Mouse (Mus musculus): ENCODE results near the gene Tia1. TPM values are rescaled to one million over a fixed set of nuclear protein-coding genes. Genes with fewer than 3 reads are reported as not detected.

Tia1 gene
- total and polyA plus RNA-seq, 2 experiments from 2014 or later: 148 to 190 TPM

DNA sequence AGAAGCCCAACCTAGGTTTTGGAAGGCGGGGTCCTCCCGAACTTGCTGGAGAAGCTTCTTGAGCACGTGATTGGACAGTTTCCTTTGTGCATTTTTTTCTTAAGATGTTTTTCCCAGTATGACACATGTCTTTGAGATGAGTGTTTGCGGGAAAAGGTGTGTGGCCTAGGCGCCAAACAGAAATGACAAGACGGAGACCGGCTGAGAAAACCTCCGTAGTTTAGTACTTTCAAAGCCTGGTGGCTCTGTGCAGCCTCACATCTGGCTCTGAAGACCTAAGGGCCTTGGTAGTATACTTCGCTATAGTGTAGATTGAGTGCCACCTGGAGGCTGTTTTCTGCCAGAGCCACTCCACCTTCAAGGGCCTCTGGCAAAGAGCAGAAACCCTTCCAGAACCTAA, 3.0 kb upstream of the Tia1 start:
- DNase-seq (ENCODE audit: low spot score) (peak; percentile 85), ATAC-seq (no peak)
- H3K4me3 ChIP-seq (ENCODE audit: low read length): peak overlapping the region; percentile 1; the same call in 1 of the 2 replicates
- H3K4me1 ChIP-seq (ENCODE audit: insufficient read depth, low read length): 0 out of 2 replicates have a peak, but pooled peaks cover 9% of the 10 kb centered on the region
- H3K36me3 ChIP-seq (ENCODE audit: insufficient read depth, low read length): no peaks in the 10 kb centered on the region
- WGBS: 6% methylated on average over 9 of the region's 9 CpGs
- peak; percentile 74 for TF ChIP-seq CTCF (IDR thresholded peaks at IDR 0.05; ENCODE audit: low read depth)
- H3K9ac ChIP-seq (replicated peaks; ENCODE audit: low read length): no peak overlapping the region
- H3K4me2 ChIP-seq (ENCODE audit: low read depth, low read length): peak overlapping the region; percentile 42
- H3K9me3 ChIP-seq (ENCODE audit: low read length): no peaks in the 10 kb centered on the region
- no peak overlapping the region for H3K27ac ChIP-seq
- no peaks in the 10 kb centered on the region for H3K27me3 ChIP-seq (ENCODE audit: insufficient read depth, low read length)

DNA sequence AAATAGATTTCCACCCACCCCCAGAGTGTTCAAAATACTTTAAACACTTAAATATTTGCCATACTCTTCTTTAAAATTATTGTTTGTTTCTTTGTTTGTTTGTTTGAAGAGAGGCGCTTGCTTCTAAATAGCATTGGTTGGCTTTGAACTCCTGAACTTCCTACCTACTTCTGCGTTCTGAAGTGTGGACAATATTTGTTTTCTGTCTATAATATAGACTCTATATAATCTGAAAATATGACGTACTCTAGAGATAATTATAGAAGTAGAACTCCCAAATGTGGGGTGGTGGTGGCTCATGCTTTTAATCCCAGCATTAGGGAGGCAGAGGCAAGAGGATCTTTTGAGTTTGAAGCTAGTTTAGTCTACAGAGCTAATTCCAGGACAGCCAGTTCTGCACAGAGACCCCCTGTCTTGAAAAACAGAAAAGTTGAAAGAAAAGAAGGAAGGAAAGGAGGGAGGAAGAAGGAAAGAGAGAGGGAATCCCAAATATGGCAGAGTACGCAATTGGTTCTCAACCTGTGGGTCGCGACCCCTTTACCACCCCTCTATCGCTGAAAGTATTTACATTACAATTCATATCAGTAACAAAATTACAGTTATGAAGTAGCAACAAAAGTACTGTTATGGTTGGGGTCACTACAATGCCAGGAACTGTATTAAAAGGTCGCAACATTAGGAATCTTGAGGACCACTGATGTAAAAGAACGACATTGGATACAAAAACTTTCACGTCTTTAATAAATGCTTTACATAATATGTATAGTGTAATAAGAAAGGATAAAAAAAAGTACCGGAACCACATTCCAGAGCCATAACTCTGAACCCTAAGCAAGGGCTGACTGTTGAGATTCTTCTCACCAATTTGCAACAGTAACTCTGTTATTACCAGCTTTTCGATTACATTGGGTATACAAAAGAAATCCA, 1.1 kb upstream of the Tia1 start:
- peak; percentile 12 for DNase-seq (ENCODE audit: low spot score)

DNA sequence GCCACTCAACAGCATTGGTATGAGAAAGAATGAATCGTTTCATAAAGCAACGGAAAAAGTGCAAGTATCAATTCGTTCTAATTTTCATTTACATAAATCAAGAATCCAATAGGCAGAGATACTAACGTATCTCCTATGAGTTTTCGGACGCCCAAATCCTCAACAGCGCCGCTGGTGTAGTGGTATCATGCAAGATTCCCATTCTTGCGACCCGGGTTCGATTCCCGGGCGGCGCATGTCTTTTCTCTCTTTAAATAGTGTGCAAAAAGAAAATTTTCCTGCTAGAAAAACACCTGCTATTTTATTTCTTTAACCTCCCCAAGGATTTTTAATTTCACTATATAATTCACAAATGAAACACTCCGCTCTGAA, 305 bp upstream of the Tia1 start:
- Histone ChIP-seq H3K27me3 (ENCODE audit: insufficient read depth, low read length) (no peaks in the 10 kb centered on the region), H3K36me3 (ENCODE audit: insufficient read depth, low read length) (no peaks in the 10 kb centered on the region), H3K27ac (peak overlapping the region; percentile 100), H3K4me2 (ENCODE audit: low read depth, low read length) (peak overlapping the region; percentile 66), H3K4me3 (ENCODE audit: low read length) (peak overlapping the region; percentile 89), H3K9me3 (ENCODE audit: low read length) (no peaks in the 10 kb centered on the region), H3K9ac (replicated peaks; ENCODE audit: low read length) (peak overlapping the region; percentile 99), H3K4me1 (ENCODE audit: insufficient read depth, low read length) (peaks cover 12% of the 10 kb centered on the region)
- peak; percentile 89 for DNase-seq (ENCODE audit: low spot score)
- WGBS: under 1% methylated on average over 15 of the region's 15 CpGs
- peak; percentile 85 for ATAC-seq
- TF ChIP-seq CTCF (IDR thresholded peaks at IDR 0.05; ENCODE audit: low read depth): no peak

More for the DNA sequence above, 1.1 kb upstream of the Tia1 start:
- H3K27me3 ChIP-seq (ENCODE audit: insufficient read depth, low read length): no peaks in the 10 kb centered on the region
- peak overlapping the region; percentile 89 for H3K4me3 ChIP-seq (ENCODE audit: low read length)
- no peaks in the 10 kb centered on the region for H3K9me3 ChIP-seq (ENCODE audit: low read length)
- peaks cover 12% of the 10 kb centered on the region for H3K4me1 ChIP-seq (ENCODE audit: insufficient read depth, low read length)
- H3K4me2 ChIP-seq (ENCODE audit: low read depth, low read length): peak overlapping the region; percentile 66
- TF ChIP-seq CTCF (IDR thresholded peaks at IDR 0.05; ENCODE audit: low read depth): no peak
- no peak for ATAC-seq
- no peak overlapping the region for H3K27ac ChIP-seq
- H3K36me3 ChIP-seq (ENCODE audit: insufficient read depth, low read length): no peaks in the 10 kb centered on the region
- 33% methylated on average over 12 of the region's 12 CpGs for WGBS
- H3K9ac ChIP-seq (replicated peaks; ENCODE audit: low read length): peak overlapping the region; percentile 99; the same call in 1 of the 2 replicates

DNA sequence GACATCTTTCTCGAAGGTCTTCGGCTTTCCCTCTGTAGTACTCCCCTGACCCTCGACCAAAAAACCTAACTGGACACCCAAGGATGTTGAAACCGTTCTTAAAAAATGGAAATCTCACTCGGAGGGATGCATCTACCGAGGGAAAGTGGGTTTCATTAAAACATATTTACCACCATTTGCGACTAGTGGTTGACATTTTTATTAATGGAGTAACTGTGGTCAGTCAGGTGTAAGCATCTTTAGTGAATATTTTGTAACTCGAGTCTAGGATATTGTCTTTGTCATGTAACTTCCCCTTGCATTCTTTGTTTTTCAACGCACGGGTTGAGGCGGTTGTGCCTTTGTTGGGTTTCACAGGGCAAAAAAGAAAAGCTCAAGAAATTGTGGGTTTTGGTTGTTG, 977 bp downstream of the Tia1 start:
- Histone ChIP-seq H3K36me3 (ENCODE audit: insufficient read depth, low read length) (no peaks in the 10 kb centered on the region), H3K27me3 (ENCODE audit: insufficient read depth, low read length) (no peaks in the 10 kb centered on the region), H3K27ac (peak overlapping the region; percentile 100), H3K9ac (replicated peaks; ENCODE audit: low read length) (peak overlapping the region; percentile 99), H3K4me3 (ENCODE audit: low read length) (peak overlapping the region; percentile 89), H3K9me3 (ENCODE audit: low read length) (no peaks in the 10 kb centered on the region), H3K4me2 (ENCODE audit: low read depth, low read length) (peak overlapping the region; percentile 66), H3K4me1 (ENCODE audit: insufficient read depth, low read length) (peaks cover 12% of the 10 kb centered on the region)
- 0% methylated on average over 11 of the region's 11 CpGs for WGBS
- DNase-seq (ENCODE audit: low spot score) (peak; percentile 15), ATAC-seq (no peak)
- TF ChIP-seq CTCF (IDR thresholded peaks at IDR 0.05; ENCODE audit: low read depth): no peak

DNA sequence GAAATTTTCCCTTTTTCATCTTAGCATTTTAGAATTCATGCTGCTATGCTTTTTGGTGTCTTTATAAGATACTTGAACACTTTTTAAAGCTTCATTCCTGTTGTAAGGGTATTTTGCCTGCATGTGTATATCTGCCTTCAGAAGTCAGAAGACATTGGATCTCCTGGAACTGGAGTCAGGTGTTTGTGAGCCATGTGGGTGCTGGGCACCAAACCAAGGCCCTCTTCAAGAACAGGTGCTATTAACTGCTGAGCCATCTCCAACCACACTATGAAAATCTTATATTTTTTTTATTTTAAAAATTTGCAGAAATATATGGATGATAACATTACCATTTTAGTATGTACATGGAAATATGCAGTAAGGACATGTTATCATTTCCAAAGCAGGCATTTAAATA, 2.3 kb downstream of the Tia1 start:
- Histone ChIP-seq H3K4me2 (ENCODE audit: low read depth, low read length) (peak overlapping the region; percentile 66), H3K9me3 (ENCODE audit: low read length) (no peaks in the 10 kb centered on the region), H3K27ac (no peak overlapping the region), H3K4me3 (ENCODE audit: low read length) (peak overlapping the region; percentile 89), H3K27me3 (ENCODE audit: insufficient read depth, low read length) (no peaks in the 10 kb centered on the region), H3K9ac (replicated peaks; ENCODE audit: low read length) (no peak overlapping the region), H3K36me3 (ENCODE audit: insufficient read depth, low read length) (no peaks in the 10 kb centered on the region), H3K4me1 (ENCODE audit: insufficient read depth, low read length) (peaks cover 8% of the 10 kb centered on the region)
- no peak for ATAC-seq
- TF ChIP-seq CTCF (IDR thresholded peaks at IDR 0.05; ENCODE audit: low read depth): no peak
- DNase-seq (ENCODE audit: low spot score): no peak

DNA sequence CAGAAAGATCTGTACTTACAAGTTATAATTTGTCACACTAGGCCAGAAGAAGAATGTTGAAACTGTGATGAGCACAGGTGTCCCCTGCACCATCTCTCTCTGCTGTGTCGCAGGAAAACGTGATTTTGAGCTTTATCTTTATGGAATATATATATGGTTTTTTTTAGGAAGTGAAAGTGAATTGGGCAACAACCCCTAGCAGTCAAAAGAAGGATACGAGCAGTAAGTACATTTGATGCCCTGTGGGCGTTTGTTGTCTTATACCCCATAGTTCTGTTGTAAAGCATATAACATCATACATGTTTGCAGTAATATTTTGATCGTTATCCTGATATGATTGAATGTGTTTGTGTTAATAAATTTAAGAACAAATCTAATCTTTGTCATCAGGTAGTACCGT, 14.7 kb downstream of the Tia1 start:
- peaks cover 51% of the 10 kb centered on the region for H3K36me3 ChIP-seq (ENCODE audit: insufficient read depth, low read length)
- H3K4me3 ChIP-seq (ENCODE audit: low read length): no peak overlapping the region
- TF ChIP-seq CTCF (IDR thresholded peaks at IDR 0.05; ENCODE audit: low read depth): no peak
- H3K4me1 ChIP-seq (ENCODE audit: insufficient read depth, low read length): no peaks in the 10 kb centered on the region
- ATAC-seq (no peak), DNase-seq (ENCODE audit: low spot score) (no peak)
- no peaks in the 10 kb centered on the region for H3K9me3 ChIP-seq (ENCODE audit: low read length)
- no peaks in the 10 kb centered on the region for H3K27me3 ChIP-seq (ENCODE audit: insufficient read depth, low read length)
- H3K9ac ChIP-seq (replicated peaks; ENCODE audit: low read length): no peak overlapping the region
- H3K27ac ChIP-seq: no peak overlapping the region
- no peak overlapping the region for H3K4me2 ChIP-seq (ENCODE audit: low read depth, low read length)
- 92% methylated on average over 6 of the region's 6 CpGs for WGBS

DNA sequence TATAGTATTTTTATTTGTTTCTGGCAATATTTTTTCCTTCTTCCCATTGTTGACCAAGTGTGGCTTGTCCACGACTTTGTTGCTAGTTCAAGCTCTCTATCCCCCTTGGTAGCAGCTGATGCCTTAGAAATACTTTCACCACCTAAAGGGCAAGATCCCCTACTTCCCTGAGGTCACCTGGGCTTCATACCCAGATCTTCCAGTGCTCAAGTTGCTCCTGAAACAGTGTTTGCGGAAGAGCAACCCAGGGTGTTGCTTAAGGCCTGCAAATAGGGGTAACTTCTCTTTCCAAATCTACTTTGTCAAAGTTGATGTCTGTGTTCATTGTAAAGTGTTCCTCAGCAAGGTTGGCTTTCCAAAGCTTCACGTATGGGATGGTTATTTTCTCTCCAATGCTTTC, 15.2 kb downstream of the Tia1 start:
- H3K27me3 ChIP-seq (ENCODE audit: insufficient read depth, low read length): no peaks in the 10 kb centered on the region
- DNase-seq (ENCODE audit: low spot score) (no peak), ATAC-seq (no peak)
- TF ChIP-seq CTCF (IDR thresholded peaks at IDR 0.05; ENCODE audit: low read depth): no peak
- H3K9me3 ChIP-seq (ENCODE audit: low read length): no peaks in the 10 kb centered on the region
- 79% methylated on average over 3 of the region's 3 CpGs for WGBS
- H3K4me3 ChIP-seq (ENCODE audit: low read length): no peak overlapping the region
- H3K27ac ChIP-seq: no peak overlapping the region
- no peaks in the 10 kb centered on the region for H3K4me1 ChIP-seq (ENCODE audit: insufficient read depth, low read length)
- H3K36me3 ChIP-seq (ENCODE audit: insufficient read depth, low read length): peaks cover 53% of the 10 kb centered on the region
- no peak overlapping the region for H3K9ac ChIP-seq (replicated peaks; ENCODE audit: low read length)
- no peak overlapping the region for H3K4me2 ChIP-seq (ENCODE audit: low read depth, low read length)

All from hindbrain, postnatal 0 days (tissue).